Mouse (Mus musculus) embryonic facial prominence, embryonic 14.5 days (tissue): ENCODE data around the gene Gpr62. TPM values are rescaled to one million over a fixed set of nuclear protein-coding genes. Genes with fewer than 3 reads are reported as not detected.

ENCODE experiments used
- ATAC-seq: fragments of 200-750 bp; cut with Nextera tagmentation; 2 replicates; pipeline ENCODE4 v1.8.0; 2017; ENCODE audit warnings: low read depth, moderate number of reproducible peaks, moderate TSS enrichment
- DNase-seq: peaks from one replicate; pipeline ENCODE4 v3.0.0-alpha.2; 2015; ENCODE audit warnings: low spot score
- H3K27ac ChIP-seq: fragments of 300-500 bp; sonication (generic); replicated peaks from 2 replicates; pipeline ENCODE4 v1.5.1; 2014; ENCODE audit warnings: low read depth, mild to moderate bottlenecking, low read length, moderate library complexity
- H3K27me3 ChIP-seq: fragments of 300-500 bp; sonication (generic); replicated peaks from 2 replicates; pipeline ENCODE4 v1.6.1; 2014; ENCODE audit warnings: low read length; ENCODE audit not compliant: control insufficient read depth, insufficient read depth
- H3K36me3 ChIP-seq: fragments of 300-500 bp; sonication (generic); 2 replicates; pipeline ENCODE4 v1.6.1; 2014; ENCODE audit warnings: low read length, mixed read lengths; ENCODE audit not compliant: control insufficient read depth, insufficient read depth
- H3K4me1 ChIP-seq: fragments of 300-500 bp; sonication (generic); 2 replicates; pipeline ENCODE4 v1.6.1; 2014; ENCODE audit warnings: antibody characterized with exemption, low read length; ENCODE audit not compliant: control insufficient read depth, insufficient read depth
- H3K4me2 ChIP-seq: fragments of 300-500 bp; sonication (generic); 2 replicates; pipeline ENCODE4 v1.6.1; 2014; ENCODE audit warnings: low read depth, mild to moderate bottlenecking, low read length, moderate library complexity, mixed read lengths
- H3K4me3 ChIP-seq: fragments of 300-500 bp; sonication (generic); 2 replicates; pipeline ENCODE4 v1.5.1; 2014; ENCODE audit warnings: low read depth, mild to moderate bottlenecking, low read length
- H3K9ac ChIP-seq: fragments of 300-500 bp; sonication (generic); 2 replicates; pipeline ENCODE4 v1.6.1; 2014; ENCODE audit warnings: low read depth, mild to moderate bottlenecking, low read length, moderate library complexity, mixed read lengths
- H3K9me3 ChIP-seq: fragments of 300-500 bp; sonication (generic); 2 replicates; pipeline ENCODE4 v1.6.1; 2016; ENCODE audit warnings: low read length; ENCODE audit not compliant: control insufficient read depth
- WGBS: fragments of 180-500 bp; shearing (Covaris S2); extraction: QIAGEN DNeasy Blood & Tissue Kit; methylation state at CpG from one replicate; pipeline ENCODE4 v1.1.7; 2014; 5-methylcytosine and 5-hydroxymethylcytosine counted together
- polyA plus RNA-seq: library from polyadenylated mRNA; unstranded; fragments of >200 nt; fragmentation: Nextera tagmentation; extraction: Ambion mirVana; gene quantifications from 2 replicates; pipeline ENCODE4 v1.2.1, GENCODE M21; 2014

The Gpr62 gene
- polyA plus RNA-seq, 1 experiment from 2014 or later, result 0.36 TPM

DNA sequence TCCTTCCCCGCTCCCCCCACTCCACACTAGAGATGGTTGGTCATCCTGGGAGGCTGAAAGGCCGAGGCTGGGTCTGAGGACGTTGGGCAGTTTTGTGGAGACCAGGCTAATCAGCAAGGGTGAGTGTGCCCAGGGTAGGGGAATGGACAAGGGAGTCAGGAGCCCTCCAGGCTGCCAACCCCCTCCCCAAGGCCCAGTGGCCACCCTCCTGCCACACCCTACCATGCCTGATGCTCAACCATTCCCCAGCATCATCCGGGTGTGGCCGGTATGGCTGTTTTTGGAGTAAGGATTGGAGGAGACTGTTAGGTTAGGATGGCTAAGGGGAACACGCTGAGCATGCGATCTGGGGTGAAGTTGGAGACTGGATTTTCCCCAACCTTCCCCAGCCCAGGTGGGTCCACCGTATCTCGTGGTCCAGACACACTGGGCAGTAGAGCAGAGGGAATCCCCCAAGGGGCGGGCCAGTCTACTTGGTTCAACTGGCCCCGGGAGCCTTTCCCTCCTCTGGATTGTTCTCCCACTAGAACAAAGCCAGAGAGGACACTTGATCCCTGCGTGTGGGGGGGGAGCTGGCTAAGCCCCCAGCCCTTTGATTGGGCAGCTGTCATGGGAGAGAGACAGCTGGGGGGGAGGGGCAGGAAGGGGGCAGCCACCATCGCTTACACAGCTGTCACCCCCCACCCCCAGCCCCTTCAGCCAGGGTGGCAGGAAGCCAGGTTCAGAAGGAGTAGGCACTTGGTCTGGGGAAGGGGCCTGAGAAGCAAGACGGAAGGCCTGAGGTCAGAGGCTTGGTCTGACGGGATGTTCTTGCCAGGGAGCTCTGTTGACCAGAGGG is 9.2 kb downstream of the Gpr62 start:
- DNase-seq (peak; percentile 89), ATAC-seq (peak; percentile 28)
- WGBS, result 35% methylated on average over 14 of the region's 15 CpGs
- Histone ChIP-seq H3K36me3 (peaks cover 18% of the 10 kb centered on the region), H3K4me1 (peaks cover 52% of the 10 kb centered on the region), H3K9me3 (no peaks in the 10 kb centered on the region), H3K9ac (peak overlapping the region; percentile 86), H3K4me2 (peak overlapping the region; percentile 92), H3K4me3 (peak overlapping the region; percentile 74), H3K27me3 (no peaks in the 10 kb centered on the region), H3K27ac (peak overlapping the region; percentile 89)

DNA sequence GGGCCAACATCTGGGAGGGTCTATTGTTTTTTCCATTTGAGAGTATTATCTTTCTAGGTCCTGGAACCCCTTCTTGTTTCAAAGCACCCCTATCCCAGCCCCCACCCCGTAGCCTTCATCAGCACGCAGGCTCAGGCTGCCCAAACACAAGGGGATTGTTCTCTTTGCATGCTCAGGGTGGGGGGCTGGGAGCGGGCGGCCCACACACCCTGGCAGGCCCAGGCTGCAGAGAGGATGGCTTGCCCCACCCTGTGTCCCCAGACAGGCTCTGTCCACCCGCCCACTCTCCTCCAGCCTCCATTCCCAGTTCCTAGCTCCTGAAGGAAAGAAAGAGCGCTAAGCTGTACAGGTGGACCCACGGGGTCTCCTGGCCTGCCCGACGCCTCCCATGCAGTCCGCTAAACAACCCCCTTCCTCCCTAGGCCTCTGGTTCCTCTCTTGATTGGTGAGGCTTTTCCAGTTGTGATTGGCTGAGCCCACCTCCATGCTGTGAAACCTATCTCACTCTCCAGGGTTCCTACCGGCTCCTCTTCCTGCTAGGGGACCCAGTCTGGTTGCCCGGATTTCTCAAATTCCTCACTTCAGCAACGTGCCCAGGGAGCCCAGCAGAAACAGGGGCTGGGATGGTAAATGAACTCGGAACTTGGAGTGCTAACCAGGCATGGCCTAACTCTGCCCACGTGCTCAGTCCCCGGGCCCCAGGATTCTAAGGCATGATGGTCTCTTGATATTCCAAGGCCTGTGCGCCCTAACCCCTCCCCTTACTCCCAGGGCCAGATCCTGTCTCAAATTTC is 10.7 kb downstream of the Gpr62 start:
- H3K36me3 ChIP-seq, result peaks cover 4% of the 10 kb centered on the region
- ATAC-seq (peak; percentile 38), DNase-seq (peak; percentile 85)
- no peaks in the 10 kb centered on the region for H3K9me3 ChIP-seq
- H3K9ac ChIP-seq, result peak overlapping the region; percentile 86
- peaks cover 67% of the 10 kb centered on the region for H3K4me1 ChIP-seq
- peak overlapping the region; percentile 74 for H3K4me3 ChIP-seq
- peak overlapping the region; percentile 89 for H3K27ac ChIP-seq
- peak overlapping the region; percentile 92 for H3K4me2 ChIP-seq
- WGBS, result 3% methylated on average over 17 of the region's 17 CpGs
- no peaks in the 10 kb centered on the region for H3K27me3 ChIP-seq

- ATAC-seq (0 out of 2 replicates have a peak, but pooled peaks have one; percentile 1), DNase-seq (peak; percentile 63)
- Histone ChIP-seq H3K36me3 (no peaks in the 10 kb centered on the region), H3K9ac (peak overlapping the region; percentile 86), H3K4me2 (peak overlapping the region; percentile 92), H3K4me1 (peaks cover 71% of the 10 kb centered on the region), H3K27ac (peak overlapping the region; percentile 89), H3K27me3 (no peaks in the 10 kb centered on the region), H3K9me3 (no peaks in the 10 kb centered on the region), H3K4me3 (peak overlapping the region; percentile 74)
- WGBS, result 0% methylated on average over 10 of the region's 20 CpGs
Observed at GRCm38 (mm10) chr9:106454071-106454761, 11.5 kb downstream of the Gpr62 start.

DNA sequence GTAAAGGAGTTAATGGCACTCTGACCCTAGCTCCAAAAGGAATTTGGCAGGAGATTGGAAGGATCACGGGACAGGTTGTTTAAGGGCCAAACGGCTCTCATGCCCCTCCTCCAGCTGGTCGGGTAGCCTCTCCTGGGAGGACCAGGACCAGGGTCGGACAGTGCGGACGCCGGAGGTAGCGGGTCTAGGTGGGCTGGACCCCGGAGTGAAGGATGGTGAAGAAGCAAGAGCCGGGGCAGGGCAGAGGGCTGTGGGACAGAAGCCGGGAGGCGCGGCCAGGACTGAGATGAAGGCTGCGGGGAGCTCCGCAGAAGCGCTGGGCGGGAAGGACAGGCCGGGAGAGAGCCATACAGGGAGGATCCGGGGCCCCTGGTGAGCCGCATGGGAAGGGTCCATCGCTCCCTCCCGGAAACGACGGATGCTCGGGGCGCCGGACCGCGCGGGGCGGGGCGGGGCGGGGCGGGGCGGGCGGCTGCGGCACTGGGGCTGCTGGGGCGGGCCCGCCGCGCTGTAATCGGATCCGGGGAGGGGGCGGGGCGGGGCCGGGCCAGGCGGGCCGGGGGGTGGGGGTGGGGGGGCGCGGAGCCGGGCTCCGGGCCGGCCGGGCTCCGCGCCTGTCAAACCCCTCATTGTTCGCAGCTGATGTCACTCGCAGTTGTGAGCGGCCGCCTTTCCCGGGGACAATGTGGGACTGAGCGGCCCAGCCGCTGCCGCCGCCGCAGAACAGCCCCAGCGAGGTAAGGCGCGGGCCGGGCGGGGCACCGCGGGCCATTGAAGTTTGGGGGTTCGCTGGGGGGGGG is 12.3 kb downstream of the Gpr62 start, which contains the start of gene Pcbp4:
Gene Pcbp4 (plus strand): TSS at position 21 of the 800 bp plus-strand sequence.
- no peaks in the 10 kb centered on the region for H3K27me3 ChIP-seq
- WGBS, result 2% methylated on average over 9 of the region's 74 CpGs

DNA sequence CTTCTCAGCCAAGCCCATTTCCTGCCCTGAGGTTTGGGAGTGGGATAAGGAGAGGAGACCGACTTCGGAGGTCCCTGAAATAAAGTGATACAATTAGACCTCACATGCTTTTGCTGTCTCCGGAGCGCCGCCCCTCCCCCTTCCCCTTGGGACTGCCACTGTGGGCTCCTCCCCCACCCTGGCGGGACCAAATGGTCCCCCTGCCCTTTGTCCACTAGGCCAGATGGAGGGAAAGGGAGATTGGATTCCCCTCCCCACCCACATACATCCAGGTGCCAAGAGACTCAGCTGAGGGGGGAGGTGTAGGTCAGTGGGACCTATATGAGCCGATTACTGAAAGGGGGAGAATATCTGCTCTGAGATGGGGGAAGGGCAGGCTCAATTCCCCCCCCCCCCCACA is 12.9 kb downstream of the Gpr62 start:
- no peaks in the 10 kb centered on the region for H3K36me3 ChIP-seq
- H3K4me3 ChIP-seq, result peak overlapping the region; percentile 74
- H3K9ac ChIP-seq, result peak overlapping the region; percentile 86
- no peaks in the 10 kb centered on the region for H3K9me3 ChIP-seq
- H3K27ac ChIP-seq, result peak overlapping the region; percentile 89
- DNase-seq, result peak; percentile 56
- ATAC-seq, result no peak
- no peaks in the 10 kb centered on the region for H3K27me3 ChIP-seq
- H3K4me2 ChIP-seq, result peak overlapping the region; percentile 92
- 2% methylated on average over 7 of the region's 7 CpGs for WGBS
- H3K4me1 ChIP-seq, result peaks cover 70% of the 10 kb centered on the region

More for the DNA sequence above, 12.3 kb downstream of the Gpr62 start, which contains the start of gene Pcbp4:
- peak within 1 kb of the TSS; percentile 92 for H3K4me2 ChIP-seq
- ATAC-seq, result peak; percentile 66
- no peaks in the 10 kb centered on the region for H3K9me3 ChIP-seq
- peak within 1 kb of the TSS; percentile 74 for H3K4me3 ChIP-seq
- peak within 1 kb of the TSS; percentile 86 for H3K9ac ChIP-seq
- H3K36me3 ChIP-seq, result no peaks in the 10 kb centered on the region
- peak within 1 kb of the TSS; percentile 89 for H3K27ac ChIP-seq
- peak; percentile 85 for DNase-seq
- peaks cover 71% of the 10 kb centered on the region for H3K4me1 ChIP-seq

GRCm38 (mm10) chr9:106452351-106452750 is 13.4 kb downstream of the Gpr62 start:
- ATAC-seq (no peak), DNase-seq (no peak)
- peak overlapping the region; percentile 89 for H3K27ac ChIP-seq
- H3K9me3 ChIP-seq, result no peaks in the 10 kb centered on the region
- 35% methylated on average over 6 of the region's 6 CpGs for WGBS
- no peak overlapping the region for H3K9ac ChIP-seq
- H3K4me3 ChIP-seq, result peak overlapping the region; percentile 74
- no peaks in the 10 kb centered on the region for H3K36me3 ChIP-seq
- peaks cover 67% of the 10 kb centered on the region for H3K4me1 ChIP-seq
- no peaks in the 10 kb centered on the region for H3K27me3 ChIP-seq
- H3K4me2 ChIP-seq, result peak overlapping the region; percentile 92; the same call in 1 of the 2 replicates

DNA sequence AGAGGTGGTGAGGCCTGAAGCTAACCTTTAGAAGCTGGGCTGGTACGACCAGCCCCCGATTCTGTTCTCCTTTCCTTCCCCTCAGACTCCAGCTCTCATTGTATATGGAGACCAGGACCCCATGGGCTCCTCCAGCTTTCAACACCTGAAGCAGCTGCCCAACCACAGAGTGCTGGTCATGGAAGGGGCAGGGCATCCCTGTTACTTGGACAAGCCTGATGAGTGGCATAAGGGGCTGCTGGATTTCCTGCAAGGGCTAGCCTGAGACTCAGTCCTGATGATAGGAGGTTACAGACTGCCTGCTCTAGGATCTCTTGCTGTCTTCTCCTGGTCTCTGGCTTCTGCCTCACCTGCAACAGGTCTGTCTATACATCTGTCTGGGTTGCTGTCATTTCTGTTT is 13.8 kb downstream of the Gpr62 start:
- H3K4me1 ChIP-seq, result peaks cover 64% of the 10 kb centered on the region
- H3K9ac ChIP-seq, result no peak overlapping the region
- no peaks in the 10 kb centered on the region for H3K27me3 ChIP-seq
- no peaks in the 10 kb centered on the region for H3K36me3 ChIP-seq
- H3K27ac ChIP-seq, result 0 out of 2 replicates have a peak overlapping the region, but pooled peaks have one; percentile 89
- no peak for DNase-seq
- H3K4me3 ChIP-seq, result no peak overlapping the region
- H3K9me3 ChIP-seq, result no peaks in the 10 kb centered on the region
- ATAC-seq, result no peak
- WGBS, result 38% methylated on average over 2 of the region's 2 CpGs
- no peak overlapping the region for H3K4me2 ChIP-seq
